Mouse (Mus musculus) left cerebral cortex, postnatal 25 days (tissue): ENCODE results near the gene Dct. TPM values are rescaled to one million over a fixed set of nuclear protein-coding genes. Genes with fewer than 3 reads are reported as not detected.

Experiments
- DNase-seq, 2 experiments: peaks; one replicate each; pipeline ENCODE4 v3.0.0; 2022; ENCODE audit warnings: low spot score in 2 of 2, mixed read lengths in 1 of 2
- intact Hi-C: fragments of 180-260 bp; cut with DNase I; formaldehyde crosslinking; loops from one replicate; pipeline ENCODE4 v1.15.1; 2025
- total RNA-seq, 2 experiments: library from RNA; stranded (reverse); gene quantifications; 2 replicates each; pipeline ENCODE4 v1.2.3; 2021

The Dct gene
- total RNA-seq, 2 experiments from 2014 or later, result 0.66 to 1.5 TPM

- no peak for DNase-seq
These were observed 1.6 kb downstream of the Dct start for GRCm38 (mm10) chr14:118050431-118050830.

GRCm38 (mm10) chr14:118049648-118050238, 2.3 kb downstream of the Dct start:
- intact Hi-C loops, result no loop called here
- DNase-seq, result no peak

More at GRCm38 (mm10) chr14:118050431-118050830, 1.6 kb downstream of the Dct start:
- intact Hi-C loops, result no loop called here

DNA sequence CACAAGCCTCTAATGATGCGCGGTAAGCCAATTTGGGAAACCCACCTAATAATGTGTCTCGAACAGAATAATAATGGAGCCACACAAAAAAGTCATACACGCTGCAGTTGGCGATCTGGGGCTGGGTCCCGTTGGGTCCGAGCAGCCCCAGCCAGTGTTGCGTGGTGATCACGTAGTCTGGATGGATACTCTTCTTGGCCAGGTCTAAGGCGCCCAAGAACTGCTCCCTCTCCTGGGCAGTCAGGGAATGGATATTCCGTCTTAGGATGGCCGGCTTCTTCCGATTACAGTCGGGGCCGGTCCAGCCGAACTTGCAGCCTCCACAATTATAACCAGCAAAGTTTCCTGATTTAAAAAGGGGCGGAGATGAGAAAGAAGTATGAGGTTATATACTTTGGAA, 9.1 kb downstream of the Dct start:
- intact Hi-C loops, result no loop called here

GRCm38 (mm10) chr14:118042066-118042762, 9.8 kb downstream of the Dct start:
- intact Hi-C loops, result no loop called here
- no peak for DNase-seq

More for the DNA sequence above, 9.1 kb downstream of the Dct start:
- DNase-seq, result peak; percentile 3 to 11

DNA sequence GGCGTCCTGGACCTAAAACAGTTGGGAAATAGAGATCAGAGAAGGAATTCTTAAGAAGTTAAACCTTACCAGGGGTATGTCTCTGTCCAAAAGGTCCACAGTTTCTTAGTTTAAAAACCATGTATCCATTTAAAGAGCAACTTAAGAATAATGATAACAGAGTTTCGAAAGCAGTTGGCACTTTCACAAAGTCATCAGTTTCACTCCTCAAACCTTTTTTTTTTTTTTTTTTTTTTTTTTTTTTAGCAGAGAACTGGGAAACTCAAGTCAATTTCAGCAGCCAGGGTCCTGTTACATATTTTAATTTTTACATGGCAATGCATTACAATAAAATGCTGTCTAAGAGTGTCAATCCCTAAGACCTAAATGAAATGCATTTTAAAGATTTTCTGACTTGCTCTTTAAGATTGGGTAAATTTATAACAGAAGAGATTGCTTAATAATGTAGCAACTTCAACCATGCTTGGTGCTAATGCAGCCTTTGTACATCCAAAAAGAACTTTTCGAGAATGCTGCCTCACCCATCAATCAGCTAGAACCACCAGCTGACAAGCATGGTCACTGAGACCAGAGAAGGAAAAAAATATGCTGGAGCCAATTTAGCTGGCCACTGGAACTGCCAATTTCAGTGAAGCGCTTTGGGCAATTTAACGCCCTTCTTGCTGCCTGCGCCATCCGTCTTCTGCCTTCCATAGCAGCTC, 11.3 kb downstream of the Dct start:
- intact Hi-C loops, result no loop called here
- no peak for DNase-seq

- intact Hi-C loops, result no loop called here
- no peak for DNase-seq
These were observed 13.0 kb downstream of the Dct start for GRCm38 (mm10) chr14:118039074-118039473.

GRCm38 (mm10) chr14:118027564-118027963, 24.5 kb downstream of the Dct start:
- intact Hi-C loops, result no loop called here
- DNase-seq, result no peak

DNA sequence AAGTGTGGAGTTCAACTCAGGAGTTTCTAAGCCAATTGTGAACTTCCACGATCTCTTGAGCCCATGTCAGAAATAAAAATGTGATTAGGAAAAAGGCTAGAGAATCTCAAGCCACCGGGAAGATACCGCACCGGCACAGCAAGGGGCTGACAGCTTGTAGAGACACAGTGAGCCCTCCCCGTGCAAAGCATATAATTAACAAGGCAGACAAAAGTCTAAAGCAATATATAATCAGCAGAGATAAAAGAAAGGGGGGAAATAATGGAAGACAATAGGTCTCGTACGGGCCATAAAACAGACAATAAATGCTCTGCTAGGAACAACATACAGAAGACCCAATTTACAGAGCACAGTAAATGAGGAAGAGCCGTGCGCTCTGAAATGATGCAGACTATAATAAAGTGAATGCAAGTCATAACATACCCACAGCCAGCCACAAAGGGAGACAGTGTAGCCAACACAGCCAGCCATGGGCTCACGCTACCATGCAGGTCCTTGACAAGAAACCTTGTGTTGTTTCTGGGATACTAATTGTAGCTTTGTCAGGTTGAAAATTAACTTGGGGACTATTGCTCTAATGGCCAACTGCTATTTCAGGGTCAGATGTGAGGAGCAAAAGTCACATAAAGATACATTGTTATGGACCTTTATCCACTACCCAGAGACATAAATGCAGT, 30.0 kb downstream of the Dct start:
- no peak for DNase-seq
- intact Hi-C loops, result no loop called here

- no peak for DNase-seq
- intact Hi-C loops, result no loop called here
These were observed 32.7 kb downstream of the Dct start for GRCm38 (mm10) chr14:118019314-118019713.

- intact Hi-C loops, result no loop called here
- no peak for DNase-seq
These were observed 38.8 kb downstream of the Dct start for GRCm38 (mm10) chr14:118013237-118013636.

DNA sequence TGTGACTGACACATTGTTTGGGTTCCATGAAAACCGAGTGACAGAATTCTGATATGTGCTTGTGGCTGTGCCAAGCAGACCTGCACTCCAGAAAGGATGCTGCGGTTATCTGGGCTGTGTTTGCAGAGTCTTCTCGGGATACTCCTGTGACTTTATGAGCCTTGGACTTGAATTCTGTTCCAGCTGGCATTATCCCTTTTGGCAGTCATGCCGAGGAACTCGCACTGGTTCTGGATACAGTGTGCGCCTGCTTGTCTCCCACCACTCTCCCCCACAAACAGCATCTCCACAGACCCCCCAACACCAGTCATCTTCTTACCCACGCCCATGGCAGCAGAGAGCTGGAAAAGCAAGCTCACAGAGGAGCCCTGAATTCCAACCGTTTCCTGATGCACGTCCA, 42.5 kb downstream of the Dct start:
- DNase-seq, result no peak
- intact Hi-C loops, result no loop called here

- intact Hi-C loops, result loop anchor here (2.0 kb wide), 1 partner anchor 147 kb away; no protein-coding TSS in a partner anchor
- DNase-seq, result peak; percentile 43 to 73
These were observed 46.3 kb downstream of the Dct start for GRCm38 (mm10) chr14:118005697-118006096.

GRCm38 (mm10) chr14:118004434-118004833, 47.6 kb downstream of the Dct start:
- intact Hi-C loops, result loop anchor here (2.0 to 5.0 kb wide), 3 partner anchors 128 to 588 kb away; partner anchors contain the start of gene Tgds
- no peak for DNase-seq

- intact Hi-C loops, result no loop called here
- DNase-seq, result no peak
These were observed 58.2 kb downstream of the Dct start for GRCm38 (mm10) chr14:117993845-117994244.

DNA sequence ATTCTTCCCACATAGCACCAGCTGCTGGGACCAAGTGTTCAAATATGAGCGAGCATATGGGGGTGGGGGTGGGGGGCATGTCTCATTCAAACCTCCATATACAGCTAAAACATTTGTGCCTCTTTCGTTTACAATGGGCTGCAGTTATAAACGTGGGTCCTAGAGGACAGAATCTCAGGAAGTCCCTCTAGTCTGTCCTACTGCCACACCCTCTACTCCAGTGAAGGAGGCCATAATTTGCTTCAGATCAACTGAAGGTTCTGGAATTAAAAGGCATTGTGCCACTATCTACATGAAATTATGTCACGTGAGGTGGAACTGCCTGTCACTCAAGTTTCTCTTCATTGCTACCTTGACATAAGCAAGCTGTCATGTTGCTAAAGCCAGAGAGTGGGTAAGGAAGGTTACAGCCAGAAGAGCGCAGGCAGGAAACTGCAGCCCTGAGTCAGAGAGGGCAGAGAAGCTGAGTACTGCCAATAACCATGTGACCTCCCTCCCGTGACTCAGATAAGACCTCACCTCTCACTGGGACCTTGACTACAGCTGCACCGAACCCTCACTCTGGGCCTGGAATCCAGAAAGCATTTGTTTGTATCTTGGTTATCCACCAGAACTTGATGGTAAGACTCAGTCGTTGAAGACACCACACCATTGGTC, 59.3 kb downstream of the Dct start:
- peak in 1 of 2 experiments; percentile 19 for DNase-seq
- intact Hi-C loops, result no loop called here

DNA sequence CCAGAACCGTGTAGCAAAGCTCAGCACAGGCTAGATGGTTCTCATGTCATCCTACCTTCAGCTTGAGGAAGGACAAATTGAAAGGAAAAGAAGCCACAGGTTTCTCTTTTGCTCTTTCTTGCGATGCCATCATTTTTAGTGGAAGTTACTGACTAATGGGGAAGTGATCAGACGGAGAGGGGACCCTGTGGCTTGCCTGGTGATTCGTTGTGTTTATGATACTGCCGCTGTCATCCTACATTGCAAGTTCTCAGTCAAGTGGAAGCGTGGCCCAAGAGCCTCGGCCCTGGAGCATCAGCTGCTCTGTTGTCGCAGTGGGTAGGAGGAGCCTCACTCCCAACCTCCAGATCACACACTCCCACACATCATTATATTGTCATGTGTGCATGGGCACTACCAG, 61.8 kb downstream of the Dct start:
- no peak for DNase-seq
- intact Hi-C loops, result no loop called here

DNA sequence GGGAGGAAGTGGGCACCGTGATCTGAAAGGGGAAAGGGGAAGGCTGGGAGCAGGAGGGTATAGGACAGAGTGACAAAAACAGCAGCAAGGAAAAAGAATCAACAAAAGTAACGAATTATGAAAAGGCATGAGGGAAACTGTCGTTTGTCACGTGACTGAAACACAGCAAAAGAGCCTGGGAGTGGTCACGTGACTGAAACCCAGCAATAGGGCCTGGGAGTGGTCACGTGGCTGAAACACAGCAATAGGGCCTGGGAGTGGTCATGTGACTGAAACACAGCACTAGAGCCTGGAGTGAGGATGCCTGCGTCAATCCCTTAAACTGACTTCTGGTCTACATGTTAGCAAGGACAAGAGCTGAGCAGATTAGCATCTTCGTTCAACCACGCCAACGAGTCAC, 63.6 kb downstream of the Dct start:
- no peak for DNase-seq
- intact Hi-C loops, result no loop called here

- DNase-seq, result peak; percentile 48 to 87
- intact Hi-C loops, result loop anchor here (1.0 kb wide), 1 partner anchor 23 kb away; no protein-coding TSS in a partner anchor
These were observed 70.5 kb downstream of the Dct start for GRCm38 (mm10) chr14:117981532-117981931.

GRCm38 (mm10) chr14:117972576-117972975, 79.5 kb downstream of the Dct start:
- no peak for DNase-seq

More at GRCm38 (mm10) chr14:117972576-117972975, 79.5 kb downstream of the Dct start:
- intact Hi-C loops, result no loop called here
